Mouse (Mus musculus) embryonic facial prominence, embryonic 14.5 days (tissue): ENCODE results near the gene Hlcs. TPM values are rescaled to one million over a fixed set of nuclear protein-coding genes. Genes with fewer than 3 reads are reported as not detected.

Experiments
- ATAC-seq: fragments of 200-750 bp; cut with Nextera tagmentation; 2 replicates; pipeline ENCODE4 v1.8.0; 2017; ENCODE audit warnings: low read depth, moderate number of reproducible peaks, moderate TSS enrichment
- DNase-seq: peaks from one replicate; pipeline ENCODE4 v3.0.0-alpha.2; 2015; ENCODE audit warnings: low spot score
- H3K27ac ChIP-seq: fragments of 300-500 bp; sonication (generic); replicated peaks from 2 replicates; pipeline ENCODE4 v1.5.1; 2014; ENCODE audit warnings: low read depth, mild to moderate bottlenecking, low read length, moderate library complexity
- H3K27me3 ChIP-seq: fragments of 300-500 bp; sonication (generic); replicated peaks from 2 replicates; pipeline ENCODE4 v1.6.1; 2014; ENCODE audit warnings: low read length; ENCODE audit not compliant: control insufficient read depth, insufficient read depth
- H3K36me3 ChIP-seq: fragments of 300-500 bp; sonication (generic); 2 replicates; pipeline ENCODE4 v1.6.1; 2014; ENCODE audit warnings: low read length, mixed read lengths; ENCODE audit not compliant: control insufficient read depth, insufficient read depth
- H3K4me1 ChIP-seq: fragments of 300-500 bp; sonication (generic); 2 replicates; pipeline ENCODE4 v1.6.1; 2014; ENCODE audit warnings: antibody characterized with exemption, low read length; ENCODE audit not compliant: control insufficient read depth, insufficient read depth
- H3K4me2 ChIP-seq: fragments of 300-500 bp; sonication (generic); 2 replicates; pipeline ENCODE4 v1.6.1; 2014; ENCODE audit warnings: low read depth, mild to moderate bottlenecking, low read length, moderate library complexity, mixed read lengths
- H3K4me3 ChIP-seq: fragments of 300-500 bp; sonication (generic); 2 replicates; pipeline ENCODE4 v1.5.1; 2014; ENCODE audit warnings: low read depth, mild to moderate bottlenecking, low read length
- H3K9ac ChIP-seq: fragments of 300-500 bp; sonication (generic); 2 replicates; pipeline ENCODE4 v1.6.1; 2014; ENCODE audit warnings: low read depth, mild to moderate bottlenecking, low read length, moderate library complexity, mixed read lengths
- H3K9me3 ChIP-seq: fragments of 300-500 bp; sonication (generic); 2 replicates; pipeline ENCODE4 v1.6.1; 2016; ENCODE audit warnings: low read length; ENCODE audit not compliant: control insufficient read depth
- WGBS: fragments of 180-500 bp; shearing (Covaris S2); extraction: QIAGEN DNeasy Blood & Tissue Kit; methylation state at CpG from one replicate; pipeline ENCODE4 v1.1.7; 2014; 5-methylcytosine and 5-hydroxymethylcytosine counted together
- polyA plus RNA-seq: library from polyadenylated mRNA; unstranded; fragments of >200 nt; fragmentation: Nextera tagmentation; extraction: Ambion mirVana; gene quantifications from 2 replicates; pipeline ENCODE4 v1.2.1, GENCODE M21; 2014

Gene Hlcs
- polyA plus RNA-seq, 1 experiment from 2014 or later = 6.8 TPM

DNA sequence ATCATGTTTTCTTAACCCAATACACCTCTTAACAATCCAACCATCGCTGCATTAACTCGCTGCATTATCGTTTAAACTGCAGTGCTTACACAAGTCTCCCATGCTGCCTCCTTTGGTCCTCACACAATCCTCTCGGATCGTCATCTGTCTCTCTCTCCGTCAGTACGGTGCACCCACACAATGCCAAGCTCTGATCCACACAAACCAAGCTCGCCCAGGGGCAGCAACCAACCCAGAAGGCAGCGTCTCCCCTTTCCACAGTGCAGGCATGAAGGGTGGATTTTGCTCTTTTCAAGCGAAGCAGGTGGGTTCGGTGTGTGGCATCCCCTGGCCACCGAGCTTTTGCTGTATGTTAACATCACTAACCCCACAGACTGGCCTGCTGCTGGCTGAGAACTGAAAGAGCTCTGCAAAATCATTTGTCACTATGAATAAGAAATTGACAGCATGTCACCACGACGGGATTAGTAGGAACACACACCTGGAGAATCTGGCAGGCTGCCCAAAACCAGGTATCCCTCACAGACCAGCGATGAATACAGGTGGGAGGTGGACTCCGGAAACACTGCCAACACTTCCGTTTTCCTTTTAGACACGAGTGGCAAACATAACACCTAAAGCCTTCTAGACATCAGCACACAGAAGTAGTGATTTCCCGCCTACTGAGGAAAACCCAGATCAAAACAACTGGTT, 52.3 kb downstream of the Hlcs start:
- H3K27ac ChIP-seq = no peak overlapping the region
- DNase-seq (peak; percentile 66), ATAC-seq (peak; percentile 35; the same call in 1 of the 2 replicates)
- no peak overlapping the region for H3K4me2 ChIP-seq
- no peak overlapping the region for H3K4me3 ChIP-seq
- no peaks in the 10 kb centered on the region for H3K9me3 ChIP-seq
- no peaks in the 10 kb centered on the region for H3K4me1 ChIP-seq
- no peaks in the 10 kb centered on the region for H3K27me3 ChIP-seq
- 81% methylated on average over 19 of the region's 19 CpGs for WGBS
- no peak overlapping the region for H3K9ac ChIP-seq
- no peaks in the 10 kb centered on the region for H3K36me3 ChIP-seq

DNA sequence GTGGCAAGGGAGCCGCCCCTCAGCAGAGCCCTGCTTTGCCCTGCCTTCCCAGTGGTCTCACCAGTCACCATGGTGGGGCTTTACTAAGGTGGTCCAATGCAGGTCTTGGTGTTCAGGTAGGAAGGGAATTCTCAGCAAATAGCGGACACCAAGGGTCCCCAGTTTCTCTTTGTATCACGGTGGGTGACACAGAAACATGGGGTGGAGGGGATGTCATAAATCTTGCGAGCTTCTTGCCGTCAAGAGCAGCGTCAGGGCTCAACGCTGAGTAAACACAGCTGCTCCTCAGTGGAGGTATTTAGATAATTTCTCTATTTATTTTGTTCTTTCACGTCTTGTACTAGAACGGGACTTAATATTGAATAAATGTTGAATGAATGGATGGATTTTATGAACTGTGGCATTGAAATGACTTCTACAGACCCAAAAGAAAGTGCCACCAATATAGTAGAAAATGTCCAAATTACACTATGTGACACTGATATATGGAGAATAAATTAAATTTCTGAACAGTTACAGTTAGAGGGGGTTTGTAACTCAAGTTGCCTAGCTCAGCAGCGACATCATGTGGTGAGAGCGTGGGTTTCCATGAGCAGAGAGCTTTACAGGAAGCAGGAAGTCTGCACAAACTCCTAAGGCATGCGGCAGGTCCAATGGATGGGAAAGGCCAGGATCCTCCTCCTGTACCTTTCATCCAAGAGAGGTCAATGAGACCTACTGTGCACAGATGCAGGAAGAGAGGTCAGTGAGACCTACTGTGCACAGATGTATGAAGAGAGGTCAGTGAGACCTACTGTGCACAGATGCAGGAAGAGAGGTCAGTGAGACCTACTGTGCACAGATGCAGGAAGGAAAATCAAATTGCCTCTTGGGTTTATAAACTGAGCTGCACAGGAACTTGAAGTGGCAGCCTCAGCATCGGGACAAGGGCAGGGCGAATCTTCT, 54.7 kb downstream of the Hlcs start:
- Histone ChIP-seq H3K9ac (no peak overlapping the region), H3K4me1 (peaks cover 14% of the 10 kb centered on the region), H3K9me3 (no peaks in the 10 kb centered on the region), H3K27me3 (no peaks in the 10 kb centered on the region), H3K27ac (no peak overlapping the region), H3K4me3 (no peak overlapping the region), H3K4me2 (no peak overlapping the region), H3K36me3 (no peaks in the 10 kb centered on the region)
- 54% methylated on average over 14 of the region's 14 CpGs for WGBS
- ATAC-seq (peak; percentile 67), DNase-seq (peak; percentile 90)

- Histone ChIP-seq H3K27me3 (no peaks in the 10 kb centered on the region), H3K27ac (no peak overlapping the region), H3K4me3 (no peak overlapping the region), H3K9ac (no peak overlapping the region), H3K4me1 (peaks cover 17% of the 10 kb centered on the region), H3K36me3 (no peaks in the 10 kb centered on the region), H3K9me3 (no peaks in the 10 kb centered on the region), H3K4me2 (no peak overlapping the region)
- WGBS = 87% methylated on average over 4 of the region's 4 CpGs
- no peak for DNase-seq
- ATAC-seq = no peak
Observed at GRCm38 (mm10) chr16:94255592-94255991, 57.8 kb downstream of the Hlcs start.

DNA sequence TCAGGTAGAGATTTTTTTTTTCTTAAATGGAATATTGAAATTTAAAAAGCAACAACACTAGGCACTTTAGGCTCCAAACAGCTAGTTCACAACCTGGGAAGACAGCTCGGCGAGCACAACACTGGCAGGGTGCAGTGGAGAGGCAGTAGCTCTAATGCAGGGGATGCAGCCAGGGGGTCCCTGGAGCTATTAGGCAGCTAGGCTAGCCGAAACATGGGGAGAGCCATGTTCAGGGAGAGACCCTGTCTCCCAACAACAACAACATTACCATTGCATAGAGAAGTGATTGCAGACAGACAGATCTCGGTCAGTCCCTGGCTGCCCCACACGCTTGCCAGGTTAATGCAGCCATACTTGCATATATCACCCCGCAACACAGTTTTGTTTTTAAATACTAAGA, 58.3 kb downstream of the Hlcs start:
- DNase-seq (no peak), ATAC-seq (no peak)
- Histone ChIP-seq H3K9me3 (no peaks in the 10 kb centered on the region), H3K4me1 (peaks cover 21% of the 10 kb centered on the region), H3K27ac (no peak overlapping the region), H3K27me3 (no peaks in the 10 kb centered on the region), H3K9ac (no peak overlapping the region), H3K36me3 (no peaks in the 10 kb centered on the region), H3K4me3 (no peak overlapping the region), H3K4me2 (no peak overlapping the region)
- WGBS = 88% methylated on average over 6 of the region's 6 CpGs

DNA sequence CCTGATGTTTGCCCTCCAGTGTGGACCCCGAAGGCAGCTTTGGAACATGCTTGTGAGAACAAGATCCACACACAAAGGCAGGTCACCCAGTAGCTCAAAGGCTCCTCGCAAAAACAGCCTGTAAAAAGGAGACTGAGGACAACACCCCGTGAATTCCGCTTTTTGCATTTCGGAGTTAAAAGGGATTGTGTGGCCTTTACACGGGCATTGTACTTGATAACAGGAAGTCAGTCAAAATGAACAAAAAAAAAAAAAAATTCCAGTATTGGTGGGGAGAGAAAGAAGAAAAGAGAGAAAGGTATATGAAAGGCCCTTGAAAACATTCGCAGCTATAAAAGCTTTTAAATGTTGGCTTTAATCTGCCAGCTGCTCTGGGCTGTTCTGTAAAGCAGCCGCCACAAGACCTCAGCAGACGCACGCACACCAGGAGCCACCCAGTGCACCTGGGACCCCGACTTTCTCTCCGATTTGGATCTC, 58.9 kb downstream of the Hlcs start:
- Histone ChIP-seq H3K4me1 (peaks cover 26% of the 10 kb centered on the region), H3K9ac (peak overlapping the region; percentile 47; the same call in 1 of the 2 replicates), H3K36me3 (no peaks in the 10 kb centered on the region), H3K27ac (peak overlapping the region; percentile 66), H3K4me2 (peak overlapping the region; percentile 35), H3K27me3 (no peaks in the 10 kb centered on the region), H3K9me3 (no peaks in the 10 kb centered on the region), H3K4me3 (0 out of 2 replicates have a peak overlapping the region, but pooled peaks have one; percentile 4)
- 41% methylated on average over 12 of the region's 12 CpGs for WGBS
- DNase-seq = no peak
- ATAC-seq = no peak

DNA sequence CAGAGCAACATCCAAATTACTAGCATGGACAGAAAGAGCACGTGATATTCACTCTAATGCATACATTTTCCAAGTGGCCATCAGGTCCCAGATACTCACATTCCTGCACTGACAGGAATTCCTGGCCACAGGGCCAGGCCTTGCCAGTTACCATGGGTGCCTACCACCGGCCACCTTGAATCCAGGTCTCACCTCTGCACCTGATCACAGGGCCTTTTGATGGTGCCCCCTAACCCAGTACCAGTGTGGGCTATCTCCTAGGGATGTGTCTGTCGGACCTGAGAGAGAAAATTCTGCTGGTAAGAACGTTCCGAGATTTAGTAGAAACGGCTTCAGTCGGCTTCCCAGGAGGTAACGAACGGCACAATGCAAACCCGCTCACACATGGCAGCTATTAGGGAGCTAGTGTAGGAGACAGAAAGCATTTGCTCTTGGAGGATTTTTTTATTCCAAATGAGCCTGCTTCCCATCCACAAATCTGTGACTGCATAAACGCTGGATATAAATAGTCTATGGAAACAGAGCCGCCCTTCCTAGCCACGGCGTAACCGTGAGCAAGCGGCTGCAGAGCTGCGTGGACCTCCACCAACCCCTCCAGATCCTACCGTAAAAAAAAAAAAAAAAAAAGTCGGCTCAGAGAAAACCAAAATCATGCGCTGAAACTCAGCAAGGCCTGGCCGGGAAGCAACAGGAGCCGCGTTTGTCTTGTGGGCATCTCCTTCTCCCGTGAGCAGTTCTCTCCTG, 59.5 kb downstream of the Hlcs start:
- H3K9me3 ChIP-seq = no peaks in the 10 kb centered on the region
- H3K4me2 ChIP-seq = peak overlapping the region; percentile 35
- H3K4me1 ChIP-seq = peaks cover 26% of the 10 kb centered on the region
- ATAC-seq (peak; percentile 62; the same call in 1 of the 2 replicates), DNase-seq (peak; percentile 81)
- H3K27me3 ChIP-seq = no peaks in the 10 kb centered on the region
- H3K36me3 ChIP-seq = no peaks in the 10 kb centered on the region
- peak overlapping the region; percentile 47 for H3K9ac ChIP-seq
- H3K4me3 ChIP-seq = peak overlapping the region; percentile 4; the same call in 1 of the 2 replicates
- 32% methylated on average over 24 of the region's 24 CpGs for WGBS
- H3K27ac ChIP-seq = peak overlapping the region; percentile 66

DNA sequence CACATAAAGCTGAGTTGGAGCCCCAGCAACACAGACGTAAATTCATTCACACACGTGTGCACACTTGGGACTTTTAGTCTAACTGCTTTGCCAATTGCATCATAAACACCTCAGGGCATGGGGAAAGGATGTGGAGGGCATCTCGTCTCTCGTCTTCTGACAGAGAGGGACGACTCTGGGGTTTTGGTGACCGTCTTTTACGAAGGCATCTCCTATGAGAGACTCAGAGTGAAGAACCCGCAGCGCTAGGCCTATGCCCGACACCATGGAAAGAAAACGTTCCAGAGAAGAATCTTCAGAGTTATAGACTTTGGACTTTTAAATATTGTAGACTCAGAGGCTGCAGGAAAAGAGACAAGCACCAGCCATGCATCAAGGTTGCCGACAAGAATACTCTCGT, 61.6 kb downstream of the Hlcs start:
- no peak overlapping the region for H3K9ac ChIP-seq
- 67% methylated on average over 13 of the region's 13 CpGs for WGBS
- H3K27me3 ChIP-seq = no peaks in the 10 kb centered on the region
- no peaks in the 10 kb centered on the region for H3K36me3 ChIP-seq
- peaks cover 26% of the 10 kb centered on the region for H3K4me1 ChIP-seq
- DNase-seq = no peak
- no peak overlapping the region for H3K4me2 ChIP-seq
- no peak overlapping the region for H3K4me3 ChIP-seq
- no peak overlapping the region for H3K27ac ChIP-seq
- ATAC-seq = no peak
- H3K9me3 ChIP-seq = no peaks in the 10 kb centered on the region

DNA sequence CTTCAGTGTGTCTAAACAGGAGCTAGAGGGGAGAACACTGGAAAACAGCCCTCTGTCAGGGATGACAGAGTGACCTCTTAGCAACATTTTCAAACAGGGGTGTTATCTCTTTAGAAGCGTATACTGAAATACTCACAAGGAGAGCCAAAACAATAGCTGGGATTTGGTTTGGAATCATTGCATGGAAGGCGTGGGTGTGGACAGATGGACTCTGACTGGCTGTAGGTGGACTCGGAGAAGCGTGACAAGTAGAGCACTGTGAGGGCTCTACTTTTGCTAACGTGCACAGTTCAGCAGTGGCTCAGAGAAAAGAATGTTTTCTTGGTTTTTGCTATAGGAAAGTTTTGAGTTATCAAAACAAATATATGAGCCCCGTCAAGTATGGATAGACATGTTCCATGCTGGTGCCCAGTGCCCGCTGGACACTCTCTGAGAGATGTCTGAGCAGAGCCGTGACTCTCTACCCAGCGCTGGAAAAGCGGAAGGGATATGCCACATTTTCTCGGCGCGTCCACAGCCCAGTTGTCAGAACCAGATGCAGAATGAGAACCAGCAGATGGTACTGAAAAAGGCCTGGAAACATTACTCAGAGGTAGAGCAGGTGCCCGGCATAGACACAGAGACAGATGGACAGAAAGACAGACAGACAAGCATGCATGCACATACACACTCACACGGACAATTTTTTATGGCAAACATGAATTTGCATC, 62.6 kb downstream of the Hlcs start:
- H3K9ac ChIP-seq = no peak overlapping the region
- no peaks in the 10 kb centered on the region for H3K27me3 ChIP-seq
- DNase-seq (no peak), ATAC-seq (no peak)
- H3K4me2 ChIP-seq = peak overlapping the region; percentile 31; the same call in 1 of the 2 replicates
- WGBS = 72% methylated on average over 15 of the region's 15 CpGs
- H3K4me1 ChIP-seq = peaks cover 26% of the 10 kb centered on the region
- H3K4me3 ChIP-seq = no peak overlapping the region
- H3K27ac ChIP-seq = no peak overlapping the region
- H3K9me3 ChIP-seq = no peaks in the 10 kb centered on the region
- no peaks in the 10 kb centered on the region for H3K36me3 ChIP-seq
